Mouse (Mus musculus) CD4-positive, CD25-positive, alpha-beta regulatory T cell, adult 4 months (primary cell): ENCODE data around the gene Ccdc184. TPM values are rescaled to one million over a fixed set of nuclear protein-coding genes. Genes with fewer than 3 reads are reported as not detected.

ENCODE experiments used
- polyA plus RNA-seq, 2 experiments: library from polyadenylated mRNA; unstranded; fragments of 100-300 nt; shearing (Covaris generic); gene quantifications; one replicate each; pipeline ENCODE4 v1.2.1; 2017

Gene Ccdc184
- polyA plus RNA-seq, 2 experiments from 2014 or later, result 0.24 to 0.27 TPM

Other genes with a start within 250 kb of the Ccdc184 start
- 10 to 100 TPM; 25.3 to 25.8 TPM for gene Tmem106c, start 203.0 kb upstream of the Ccdc184 start, polyA plus RNA-seq
- not detected for gene Col2a1, start 162.5 kb upstream of the Ccdc184 start, polyA plus RNA-seq
- gene Pfkm, start 74.6 kb upstream of the Ccdc184 start, polyA plus RNA-seq, result 10 to 100 TPM in 1 of 2 experiments, 1 to 10 TPM in 1; 4.8 to 13.4 TPM
- gene Senp1, start 73.4 kb upstream of the Ccdc184 start, polyA plus RNA-seq, result 10 to 100 TPM; 33.4 to 34.3 TPM
- 10 to 100 TPM; 33.5 to 40.1 TPM for gene Asb8, start 1.5 kb upstream of the Ccdc184 start, polyA plus RNA-seq
- gene Olfr288, start 28.4 kb downstream of the Ccdc184 start, polyA plus RNA-seq, result not detected
- gene Gm44579, start 53.8 kb downstream of the Ccdc184 start, polyA plus RNA-seq, result not detected
- gene Olfr287, start 53.9 kb downstream of the Ccdc184 start, polyA plus RNA-seq, result not detected
- gene Olfr286, start 67.3 kb downstream of the Ccdc184 start, polyA plus RNA-seq, result under 1 TPM in 1 of 2 experiments, not detected in 1; 0.15 TPM
- not detected for gene H1fnt, start 90.1 kb downstream of the Ccdc184 start, polyA plus RNA-seq
- gene Zfp641, start 129.0 kb downstream of the Ccdc184 start, polyA plus RNA-seq, result not detected
- gene Olfr285, start 150.2 kb downstream of the Ccdc184 start, polyA plus RNA-seq, result not detected
- gene Olfr284, start 173.8 kb downstream of the Ccdc184 start, polyA plus RNA-seq, result not detected
- not detected for gene Olfr283, start 213.8 kb downstream of the Ccdc184 start, polyA plus RNA-seq